Mouse (Mus musculus) heart, adult 2 months (tissue): ENCODE data around the gene Papss2.
"Not testable (repeated sequence)": the region's sequence is repeated elsewhere in the genome, so short reads cannot be mapped to it uniquely, and the experiment has no call there.

Experiments
- CTCF ChIP-seq: fragments of 200-600 bp; IDR thresholded peaks from 2 replicates; pipeline ENCODE4 v1.8.1; 2022; ENCODE audit warnings: antibody characterized with exemption, mild to moderate bottlenecking, moderate library complexity
- EP300 ChIP-seq: fragments of 200-500 bp; IDR thresholded peaks from 2 replicates; pipeline ENCODE4 v1.6.1; 2011; ENCODE audit warnings: low read depth, low read length, control low read depth; ENCODE audit not compliant: insufficient read depth
- POLR2A ChIP-seq: fragments of 200-500 bp; IDR thresholded peaks from 2 replicates; pipeline ENCODE4 v1.6.1; 2011; ENCODE audit warnings: mild to moderate bottlenecking, low read depth, low read length, control low read depth; ENCODE audit not compliant: insufficient read depth

DNA sequence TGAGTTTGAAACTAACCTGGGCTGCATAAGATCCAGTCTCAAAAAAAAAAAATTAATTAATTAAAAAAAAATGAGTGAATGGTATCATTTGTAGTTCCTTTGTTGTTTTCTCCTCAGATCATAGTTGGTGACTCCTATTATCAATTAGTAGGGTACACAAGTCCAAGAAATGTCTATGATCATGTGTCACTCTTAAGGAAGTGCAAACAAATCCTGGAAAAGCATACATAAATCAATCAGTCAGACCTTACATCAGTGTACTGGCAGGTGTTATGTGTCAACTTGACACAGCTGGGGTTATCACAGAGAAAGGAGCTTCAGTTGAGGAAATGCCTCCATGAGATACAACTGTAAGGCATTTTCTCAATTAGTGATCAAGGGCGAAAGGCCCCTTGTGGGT is 72.2 kb downstream of the Papss2 start:
- TF ChIP-seq CTCF, POLR2A, EP300: not testable (repeated sequence)
